Mouse (Mus musculus): ENCODE data around the gene Exoc6. TPM values are rescaled to one million over a fixed set of nuclear protein-coding genes. Genes with fewer than 3 reads are reported as not detected.

The Exoc6 gene
- polyA plus RNA-seq, 1 experiment: 4.5 TPM

GRCm38 (mm10) chr19:37514811-37515292, 35.4 kb upstream of the Exoc6 start:
- Histone ChIP-seq H3K36me3 (ENCODE audit: control insufficient read depth, insufficient read depth) (no peaks in the 10 kb centered on the region), H3K4me2 (ENCODE audit: low read depth) (peak overlapping the region; percentile 84), H3K4me3 (no peak overlapping the region), H3K27me3 (ENCODE audit: control insufficient read depth, insufficient read depth, insufficient read length) (no peaks in the 10 kb centered on the region), H3K79me2 (ENCODE audit: control insufficient read depth, insufficient read depth) (no peaks in the 10 kb centered on the region), H3ac (ENCODE audit: control insufficient read depth, insufficient read length) (no peak overlapping the region)
- TF ChIP-seq REST (IDR thresholded peaks at IDR 0.05; ENCODE audit: insufficient read depth, insufficient read length): no peak
- TF ChIP-seq MYOG (IDR thresholded peaks at IDR 0.05; ENCODE audit: control insufficient read depth in 1 of 3, insufficient read depth in 1 of 3, insufficient read length in 2 of 3, low read depth in 2 of 3): no peak
- no peak for TF ChIP-seq POLR2A (IDR thresholded peaks at IDR 0.05; ENCODE audit: insufficient read length, low read depth)
- TF ChIP-seq CEBPB (IDR thresholded peaks at IDR 0.05; ENCODE audit: insufficient read depth, poor library complexity, severe bottlenecking): no peak
- no peak for TF ChIP-seq E2F4 (IDR thresholded peaks at IDR 0.05; ENCODE audit: insufficient read depth)
- TF ChIP-seq SRF (IDR thresholded peaks at IDR 0.05; ENCODE audit: control insufficient read depth, insufficient read length, low read depth): no peak
- no peak for TF ChIP-seq MYOD1 (IDR thresholded peaks at IDR 0.05; ENCODE audit: control insufficient read depth in 1 of 3, insufficient read length in 2 of 3, low read depth in 2 of 3)
- TF ChIP-seq MAX (IDR thresholded peaks at IDR 0.05; ENCODE audit: low read depth): no peak
- TF ChIP-seq TCF12 (IDR thresholded peaks at IDR 0.05; ENCODE audit: insufficient read depth, poor library complexity, severe bottlenecking): no peak
- no peak for TF ChIP-seq POLR2AphosphoS2 (IDR thresholded peaks at IDR 0.05; ENCODE audit: insufficient read length, low read depth)
- TF ChIP-seq TCF3 (IDR thresholded peaks at IDR 0.05; ENCODE audit: insufficient read length, low read depth): no peak
- no peak for TF ChIP-seq USF1 (IDR thresholded peaks at IDR 0.05; ENCODE audit: low read depth)

GRCm38 (mm10) chr19:37517419-37517818, 32.8 kb upstream of the Exoc6 start:
- no peak overlapping the region for H3K4me3 ChIP-seq
- TF ChIP-seq MAX (IDR thresholded peaks at IDR 0.05; ENCODE audit: low read depth) (no peak), CEBPB (IDR thresholded peaks at IDR 0.05; ENCODE audit: insufficient read depth, poor library complexity, severe bottlenecking) (no peak), MYOD1 (IDR thresholded peaks at IDR 0.05; ENCODE audit: control insufficient read depth in 1 of 3, insufficient read length in 2 of 3, low read depth in 2 of 3) (no peak), SRF (IDR thresholded peaks at IDR 0.05; ENCODE audit: control insufficient read depth, insufficient read length, low read depth) (no peak), MYOG (IDR thresholded peaks at IDR 0.05; ENCODE audit: control insufficient read depth in 1 of 3, insufficient read depth in 1 of 3, insufficient read length in 2 of 3, low read depth in 2 of 3) (no peak), TCF12 (IDR thresholded peaks at IDR 0.05; ENCODE audit: insufficient read depth, poor library complexity, severe bottlenecking) (no peak), E2F4 (IDR thresholded peaks at IDR 0.05; ENCODE audit: insufficient read depth) (no peak), TCF3 (IDR thresholded peaks at IDR 0.05; ENCODE audit: insufficient read length, low read depth) (no peak), POLR2A (IDR thresholded peaks at IDR 0.05; ENCODE audit: insufficient read length, low read depth) (no peak), USF1 (IDR thresholded peaks at IDR 0.05; ENCODE audit: low read depth) (no peak), POLR2AphosphoS2 (IDR thresholded peaks at IDR 0.05; ENCODE audit: insufficient read length, low read depth) (no peak), REST (IDR thresholded peaks at IDR 0.05; ENCODE audit: insufficient read depth, insufficient read length) (no peak)
- H3K36me3 ChIP-seq (ENCODE audit: control insufficient read depth, insufficient read depth): no peaks in the 10 kb centered on the region
- H3K79me2 ChIP-seq (ENCODE audit: control insufficient read depth, insufficient read depth): no peaks in the 10 kb centered on the region
- no peak overlapping the region for H3K4me2 ChIP-seq (ENCODE audit: low read depth)
- H3ac ChIP-seq (ENCODE audit: control insufficient read depth, insufficient read length): no peak overlapping the region
- no peaks in the 10 kb centered on the region for H3K27me3 ChIP-seq (ENCODE audit: control insufficient read depth, insufficient read depth, insufficient read length)

GRCm38 (mm10) chr19:37520740-37521433, 29.3 kb upstream of the Exoc6 start:
- Histone ChIP-seq H3K27me3 (ENCODE audit: control insufficient read depth, insufficient read depth, insufficient read length) (no peaks in the 10 kb centered on the region), H3K4me3 (no peak overlapping the region), H3K36me3 (ENCODE audit: control insufficient read depth, insufficient read depth) (no peaks in the 10 kb centered on the region), H3K79me2 (ENCODE audit: control insufficient read depth, insufficient read depth) (no peaks in the 10 kb centered on the region), H3ac (ENCODE audit: control insufficient read depth, insufficient read length) (no peak overlapping the region), H3K4me2 (ENCODE audit: low read depth) (no peak overlapping the region)
- no peak for TF ChIP-seq TCF3 (IDR thresholded peaks at IDR 0.05; ENCODE audit: insufficient read length, low read depth)
- TF ChIP-seq TCF12 (IDR thresholded peaks at IDR 0.05; ENCODE audit: insufficient read depth, poor library complexity, severe bottlenecking): no peak
- TF ChIP-seq MAX (IDR thresholded peaks at IDR 0.05; ENCODE audit: low read depth): no peak
- TF ChIP-seq SRF (IDR thresholded peaks at IDR 0.05; ENCODE audit: control insufficient read depth, insufficient read length, low read depth): no peak
- TF ChIP-seq POLR2A (IDR thresholded peaks at IDR 0.05; ENCODE audit: insufficient read length, low read depth): no peak
- no peak for TF ChIP-seq USF1 (IDR thresholded peaks at IDR 0.05; ENCODE audit: low read depth)

- no peak for TF ChIP-seq POLR2AphosphoS2 (IDR thresholded peaks at IDR 0.05; ENCODE audit: insufficient read length, low read depth)
- no peak for TF ChIP-seq MYOD1 (IDR thresholded peaks at IDR 0.05; ENCODE audit: control insufficient read depth in 1 of 3, insufficient read length in 2 of 3, low read depth in 2 of 3)
- no peak for TF ChIP-seq SRF (IDR thresholded peaks at IDR 0.05; ENCODE audit: control insufficient read depth, insufficient read length, low read depth)
- no peak for TF ChIP-seq E2F4 (IDR thresholded peaks at IDR 0.05; ENCODE audit: insufficient read depth)
- TF ChIP-seq MAX (IDR thresholded peaks at IDR 0.05; ENCODE audit: low read depth): no peak
- no peak for TF ChIP-seq USF1 (IDR thresholded peaks at IDR 0.05; ENCODE audit: low read depth)
- TF ChIP-seq TCF3 (IDR thresholded peaks at IDR 0.05; ENCODE audit: insufficient read length, low read depth): no peak
- TF ChIP-seq CEBPB (IDR thresholded peaks at IDR 0.05; ENCODE audit: insufficient read depth, poor library complexity, severe bottlenecking): no peak
- TF ChIP-seq POLR2A (IDR thresholded peaks at IDR 0.05; ENCODE audit: insufficient read length, low read depth): no peak
- H3K4me2 ChIP-seq (ENCODE audit: low read depth): no peak overlapping the region
These were observed 28.8 kb upstream of the Exoc6 start for GRCm38 (mm10) chr19:37521434-37521781.

More at GRCm38 (mm10) chr19:37521434-37521781, 28.8 kb upstream of the Exoc6 start:
- Histone ChIP-seq H3ac (ENCODE audit: control insufficient read depth, insufficient read length) (no peak overlapping the region), H3K36me3 (ENCODE audit: control insufficient read depth, insufficient read depth) (no peaks in the 10 kb centered on the region), H3K79me2 (ENCODE audit: control insufficient read depth, insufficient read depth) (no peaks in the 10 kb centered on the region), H3K4me3 (no peak overlapping the region), H3K27me3 (ENCODE audit: control insufficient read depth, insufficient read depth, insufficient read length) (no peaks in the 10 kb centered on the region)

All from myocyte (in vitro differentiated cells).